Mouse (Mus musculus) C3H10T1/2 (cell line): Measurements from ENCODE around the gene Pim2. TPM values are rescaled to one million over a fixed set of nuclear protein-coding genes. Genes with fewer than 3 reads are reported as not detected.

Experiments used
- polyA plus RNA-seq, 2 experiments: library from polyadenylated mRNA; unstranded; fragments of >200 nt; fragmentation: generic; extraction: Trizol; gene quantifications; one replicate each; pipeline ENCODE4 v1.2.1; 2012; ENCODE audit warnings: missing spikeins in 2 of 2

Gene Pim2
- 1 to 10 TPM in 1 of 2 experiments, under 1 TPM in 1; 0.71 to 4.9 TPM for polyA plus RNA-seq

DNA sequence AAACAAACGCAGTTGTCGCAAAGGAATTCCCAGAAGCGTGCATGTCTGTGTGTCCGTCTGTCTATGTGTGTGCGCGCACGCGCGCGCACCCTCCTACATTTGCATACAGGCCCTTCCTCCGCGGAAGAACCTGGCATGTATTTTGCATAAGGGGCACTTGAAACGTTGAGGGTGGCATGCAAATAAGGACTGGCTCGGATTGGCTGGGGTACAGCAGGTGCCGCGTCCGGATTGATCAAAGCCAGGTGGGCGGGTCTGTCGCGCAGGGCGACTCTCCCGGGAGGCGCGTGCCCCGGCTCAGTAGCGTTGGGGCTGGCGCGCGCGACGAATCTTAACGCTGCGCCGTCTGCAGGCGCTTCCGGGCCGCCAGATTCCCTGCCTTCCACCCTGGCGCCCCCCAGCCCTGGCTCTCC, at the start of gene Pim2:
Pim2 (plus strand) TSS at position 256 of the 413 bp plus-strand sequence.

DNA sequence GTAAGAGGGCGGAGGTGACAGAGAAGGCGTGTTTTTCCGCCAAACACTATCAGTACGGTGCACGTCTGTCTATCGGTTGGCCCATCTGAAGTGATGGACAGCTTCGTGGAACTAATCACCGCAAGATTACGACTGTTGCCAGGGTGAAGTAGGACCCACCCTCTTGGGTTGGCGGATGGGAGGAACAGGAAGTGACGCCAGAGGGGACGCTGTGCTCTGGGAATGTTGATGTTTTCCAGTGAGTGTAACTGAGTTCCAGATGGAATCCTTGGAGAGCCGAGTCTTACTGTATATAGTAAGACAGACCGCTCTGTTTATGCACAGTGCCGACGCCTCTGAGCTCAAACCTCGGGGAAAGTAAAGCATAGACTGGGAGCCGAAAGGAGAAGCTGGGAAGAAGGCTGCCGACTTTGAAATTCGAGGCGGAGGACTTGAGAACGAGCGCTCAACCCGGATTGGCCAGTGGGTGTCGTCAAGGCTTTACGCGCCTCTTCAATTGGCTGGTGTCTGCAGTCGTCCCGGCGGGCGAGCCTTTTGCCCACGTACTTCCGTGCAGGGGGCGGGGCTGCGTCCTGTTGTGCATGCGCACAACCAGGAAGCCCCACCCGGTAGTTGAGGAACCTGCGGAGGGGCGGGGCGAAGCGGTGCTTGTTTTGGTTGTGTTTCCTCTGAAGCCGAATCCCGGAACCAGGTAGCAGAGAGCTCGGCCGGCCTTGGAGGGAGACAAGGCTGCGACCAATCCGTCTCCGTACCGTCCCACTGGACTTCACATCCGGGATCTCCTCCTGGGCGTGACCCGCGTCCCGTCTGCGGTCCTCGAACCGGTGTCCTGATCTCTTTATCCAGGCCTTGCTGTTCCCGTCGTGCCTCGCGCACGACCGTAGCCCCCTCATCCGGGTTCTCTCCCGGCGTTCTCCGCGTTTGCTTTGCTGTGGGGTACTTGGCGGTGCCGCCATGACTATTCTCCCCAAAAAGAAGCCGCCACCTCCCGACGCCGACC, 36.6 kb upstream of the Pim2 start, which contains the start of gene Otud5:
Otud5 (plus strand) TSS at position 202 of the 1,000 bp plus-strand sequence.

DNA sequence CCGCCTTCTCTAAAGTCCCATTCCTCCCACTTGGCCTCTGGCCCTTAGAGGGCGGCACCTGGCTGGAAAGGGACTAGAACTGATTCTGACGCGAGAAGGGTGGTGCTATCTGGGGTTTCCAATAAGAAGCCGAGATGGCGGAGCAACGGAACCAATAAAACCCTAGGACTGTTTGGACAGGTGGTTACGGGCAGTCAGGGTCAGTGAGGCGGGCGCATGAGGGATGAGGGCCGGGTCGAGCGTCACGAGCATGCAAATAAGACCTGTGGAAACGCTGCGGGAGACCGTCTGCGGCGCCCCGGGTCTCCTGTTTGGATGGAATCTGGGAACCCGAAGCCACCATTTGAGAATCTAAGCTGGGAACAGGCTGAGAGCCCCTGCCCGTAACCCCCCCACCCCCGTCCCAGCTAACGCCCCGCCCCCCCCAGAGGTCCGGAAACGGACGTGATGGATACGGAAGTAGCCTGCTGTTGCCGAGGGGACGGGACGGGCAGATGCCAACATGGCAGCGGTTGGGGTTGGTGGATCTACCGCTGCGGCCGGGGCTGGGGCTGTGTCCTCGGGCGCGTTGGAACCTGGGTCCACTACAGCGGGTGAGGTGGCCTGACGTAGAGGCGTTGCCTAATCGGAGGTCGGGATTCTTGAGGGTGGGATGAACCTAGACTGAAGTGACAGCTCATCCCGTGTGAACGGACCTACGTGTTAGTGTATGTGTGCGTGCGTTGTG, 5.9 kb downstream of the Pim2 start, which contains the start of gene Slc35a2:
Slc35a2 (plus strand) TSS at position 188 of the 727 bp plus-strand sequence.

DNA sequence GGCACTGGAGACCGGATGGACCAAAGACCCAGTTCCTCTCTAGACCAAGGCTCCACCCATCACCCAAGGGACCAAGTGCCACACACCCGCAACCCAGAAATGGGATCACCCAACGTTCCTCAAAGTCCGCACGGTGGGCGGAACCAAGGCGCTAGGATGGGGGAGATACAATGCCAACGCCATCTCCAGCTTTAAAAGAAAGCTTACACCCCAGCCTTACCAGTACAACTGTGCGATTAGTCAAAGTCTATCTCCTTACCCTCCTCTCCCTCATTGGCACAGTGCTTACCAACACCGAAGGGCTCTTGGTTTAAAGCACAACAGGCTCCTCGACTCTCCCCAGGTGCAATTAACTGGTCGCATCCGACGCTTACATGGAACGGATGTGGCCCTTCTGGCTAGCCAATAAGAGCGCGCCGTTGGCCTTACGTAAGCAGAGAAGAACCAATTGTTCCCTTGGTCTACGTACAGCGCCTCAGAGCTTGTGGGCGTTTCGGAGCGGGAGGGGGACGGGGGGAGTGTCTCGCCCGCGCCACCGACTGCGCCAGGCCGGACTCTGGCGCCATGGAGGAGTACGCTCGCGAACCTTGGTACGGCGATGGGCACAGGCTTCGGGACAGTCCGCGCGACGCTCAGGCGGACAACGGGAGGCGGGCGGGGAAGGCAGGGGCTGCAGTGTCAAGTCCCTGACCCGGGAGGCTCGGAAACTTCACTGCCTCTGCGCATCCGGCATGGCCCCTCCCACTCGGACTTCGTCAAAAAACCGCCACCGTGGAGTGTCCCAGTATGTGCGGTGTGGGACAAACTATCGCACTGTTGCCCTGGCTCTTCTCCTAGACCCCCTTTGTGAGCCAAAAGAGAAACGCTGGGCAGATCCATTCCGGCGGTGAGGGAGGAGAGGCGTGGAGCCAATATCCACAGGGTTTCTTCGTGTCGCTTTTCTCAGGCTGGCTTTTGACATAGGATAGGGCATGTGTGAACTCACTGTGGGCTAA, 21.1 kb downstream of the Pim2 start, which contains the start of the genes Pqbp1 and Timm17b:
Pqbp1 (minus strand) TSS at position 390 of the 995 bp plus-strand sequence.
Timm17b (plus strand) TSS at position 478 of the 995 bp plus-strand sequence.

DNA sequence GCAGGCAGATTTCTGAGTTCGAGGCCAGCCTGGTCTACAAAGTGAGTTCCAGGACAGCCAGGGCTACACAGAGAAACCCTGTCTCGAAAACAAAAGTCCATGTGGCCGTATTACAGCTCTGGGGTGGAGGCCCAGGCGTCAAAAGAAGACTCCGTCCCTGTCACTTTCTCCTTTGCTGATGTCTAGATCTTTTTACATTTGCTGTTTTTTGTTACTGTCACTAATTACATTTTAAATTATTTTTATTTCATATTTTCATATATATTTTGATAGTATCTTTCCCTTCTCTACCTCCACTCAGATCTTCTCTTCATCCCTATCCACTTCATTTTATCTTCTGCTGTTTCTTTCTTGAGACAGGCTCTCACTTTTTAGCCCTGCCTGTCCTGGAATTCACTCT, 29.7 kb downstream of the Pim2 start, which contains the start of gene Gm10491:
Gm10491 (minus strand) TSS at position 101 of the 400 bp plus-strand sequence.

DNA sequence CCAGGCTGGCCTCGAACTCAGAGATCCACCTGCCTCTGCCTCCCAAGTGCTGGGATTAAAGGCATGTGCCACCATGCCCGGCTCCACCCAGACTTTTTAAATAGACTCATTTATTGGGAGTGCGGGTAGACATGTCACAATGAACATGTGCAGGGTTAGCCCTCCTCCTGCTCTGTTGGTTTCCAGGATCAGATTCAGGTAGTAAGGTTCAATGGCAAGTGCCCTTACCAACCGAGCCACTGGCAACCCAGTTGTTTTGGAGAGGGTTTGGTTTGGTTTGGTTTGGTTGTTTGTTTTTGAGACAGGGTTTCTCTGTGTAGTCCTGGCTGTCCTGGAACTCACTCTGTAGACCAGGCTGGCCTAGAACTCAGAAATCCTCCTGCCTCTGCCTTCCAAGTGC, 31.2 kb downstream of the Pim2 start, which contains the start of gene Gm10490:
Gm10490 (plus strand) TSS at position 301 of the 400 bp plus-strand sequence.

DNA sequence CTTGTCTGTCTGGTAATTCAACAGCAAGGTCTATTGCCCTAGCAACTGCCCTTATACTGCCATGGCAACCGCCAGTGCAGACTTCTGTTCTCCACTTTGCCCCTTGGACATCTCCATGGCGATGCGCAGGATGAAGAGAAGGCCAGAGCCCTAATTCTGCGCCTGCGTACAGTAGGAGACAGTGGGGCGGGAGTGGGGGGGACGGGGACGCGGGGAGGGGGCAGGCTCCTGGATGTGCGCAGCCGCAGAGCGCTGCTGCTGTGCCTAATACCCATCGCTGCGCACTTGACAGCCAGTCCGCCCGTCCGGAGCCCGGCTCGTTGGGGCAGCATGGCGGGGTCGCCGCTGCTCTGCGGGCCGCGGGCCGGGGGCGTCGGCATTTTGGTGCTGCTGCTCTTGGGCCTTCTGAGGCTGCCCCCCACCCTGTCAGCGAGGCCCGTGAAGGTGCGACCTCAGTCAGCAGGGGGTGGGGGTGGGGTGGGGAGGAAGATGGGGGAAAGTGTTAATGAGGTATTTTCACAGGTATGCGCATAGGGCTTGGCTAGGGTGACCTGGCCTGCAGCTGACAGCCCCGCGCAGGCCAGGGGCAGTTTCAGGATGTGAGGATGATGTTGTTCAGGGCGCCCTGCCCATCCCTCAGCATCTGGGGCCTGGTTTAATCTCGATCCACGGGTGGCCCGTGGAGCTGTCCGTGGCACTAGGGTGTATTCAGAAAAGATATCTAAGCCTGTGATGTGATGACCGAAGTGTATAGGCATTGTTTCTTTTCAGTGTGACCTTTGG, 41.7 kb downstream of the Pim2 start, which contains the start of gene Pcsk1n:
Pcsk1n (plus strand) TSS at position 222 of the 783 bp plus-strand sequence.

DNA sequence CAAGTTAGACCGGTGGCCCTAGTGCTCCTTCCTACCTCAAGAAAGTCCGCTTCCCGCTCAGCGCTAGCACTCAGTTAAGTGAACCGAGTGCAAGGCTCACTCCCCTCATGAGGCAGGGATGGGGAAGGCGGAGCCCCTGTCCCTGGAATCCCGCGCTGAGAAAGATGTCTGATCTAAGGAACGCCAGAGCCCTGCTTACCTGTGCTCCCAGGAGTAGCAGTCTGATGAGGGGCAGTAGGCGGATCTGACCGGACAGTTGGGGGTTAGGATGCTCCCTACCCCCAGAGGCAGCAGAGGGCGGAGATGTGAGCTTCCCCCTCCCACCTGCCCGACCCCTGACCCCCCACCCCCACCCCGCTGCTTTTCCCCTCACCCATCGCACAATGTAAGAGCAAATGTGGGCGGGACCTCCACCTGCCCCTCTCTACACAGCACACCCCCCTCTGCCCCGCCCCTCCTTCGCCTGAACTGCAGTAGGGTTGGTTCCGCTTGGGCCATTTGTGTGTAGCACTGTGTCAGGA, 50.3 kb downstream of the Pim2 start, which contains the start of gene Eras:
Eras (minus strand) TSS at position 338 of the 521 bp plus-strand sequence.

Other genes with a start within 250 kb of the Pim2 start
- gene Syp, start 239.8 kb upstream of the Pim2 start, polyA plus RNA-seq, result under 1 TPM; 0.22 to 0.81 TPM
- gene Prickle3, start 221.0 kb upstream of the Pim2 start, polyA plus RNA-seq, result under 1 TPM; 0.16 to 0.66 TPM
- 100 to 1,000 TPM; 442 to 683 TPM for gene Plp2, start 206.9 kb upstream of the Pim2 start, polyA plus RNA-seq
- under 1 TPM; 0.01 to 0.20 TPM for gene Magix, start 197.0 kb upstream of the Pim2 start, polyA plus RNA-seq
- gene Gpkow, start 181.1 kb upstream of the Pim2 start, polyA plus RNA-seq, result 10 to 100 TPM in 1 of 2 experiments, 1 to 10 TPM in 1; 2.5 to 11.5 TPM
- gene Wdr45, start 163.9 kb upstream of the Pim2 start, polyA plus RNA-seq, result 10 to 100 TPM; 15.4 to 54.3 TPM
- gene Gm45208, start 156.0 kb upstream of the Pim2 start, polyA plus RNA-seq, result under 1 TPM in 1 of 2 experiments, not detected in 1; 0.24 TPM
- 100 to 1,000 TPM; 113 to 154 TPM for gene Praf2, start 149.8 kb upstream of the Pim2 start, polyA plus RNA-seq
- gene Ccdc120, start 127.4 kb upstream of the Pim2 start, polyA plus RNA-seq, result 1 to 10 TPM; 2.4 to 7.6 TPM
- gene Tfe3, start 115.7 kb upstream of the Pim2 start, polyA plus RNA-seq, result 10 to 100 TPM; 32.8 to 42.6 TPM
- 10 to 100 TPM in 1 of 2 experiments, 1 to 10 TPM in 1; 5.9 to 35.2 TPM for gene Gripap1, start 88.5 kb upstream of the Pim2 start, polyA plus RNA-seq
- gene Kcnd1, start 56.0 kb upstream of the Pim2 start, polyA plus RNA-seq, result 1 to 10 TPM in 1 of 2 experiments, under 1 TPM in 1; 0.34 to 4.5 TPM
- 10 to 100 TPM; 21.4 to 48.2 TPM for gene Otud5, start 36.9 kb upstream of the Pim2 start, polyA plus RNA-seq
- gene Slc35a2, start 5.8 kb downstream of the Pim2 start, polyA plus RNA-seq, result 10 to 100 TPM; 14.0 to 50.6 TPM
- 100 to 1,000 TPM; 107 to 150 TPM for gene Pqbp1, start 21.0 kb downstream of the Pim2 start, polyA plus RNA-seq
- gene Timm17b, start 21.1 kb downstream of the Pim2 start, polyA plus RNA-seq, result 100 to 1,000 TPM in 1 of 2 experiments, 10 to 100 TPM in 1; 94.4 to 138 TPM
- not detected for gene Gm10491, start 29.6 kb downstream of the Pim2 start, polyA plus RNA-seq
- not detected for gene Gm10490, start 31.3 kb downstream of the Pim2 start, polyA plus RNA-seq
- not detected for gene Pcsk1n, start 41.6 kb downstream of the Pim2 start, polyA plus RNA-seq
- not detected for gene Eras, start 50.3 kb downstream of the Pim2 start, polyA plus RNA-seq
- 10 to 100 TPM; 11.6 to 18.8 TPM for gene Hdac6, start 69.6 kb downstream of the Pim2 start, polyA plus RNA-seq
- under 1 TPM in 1 of 2 experiments, not detected in 1; 0.05 TPM for gene Gata1, start 99.8 kb downstream of the Pim2 start, polyA plus RNA-seq
- gene Glod5, start 140.2 kb downstream of the Pim2 start, polyA plus RNA-seq, result not detected
- gene Suv39h1, start 196.5 kb downstream of the Pim2 start, polyA plus RNA-seq, result 10 to 100 TPM; 22.9 to 28.6 TPM
- under 1 TPM; 0.06 to 0.17 TPM for gene Was, start 212.2 kb downstream of the Pim2 start, polyA plus RNA-seq